Mouse (Mus musculus) heart, adult 18-20 months (tissue): ENCODE measurements at regions not wholly inside any gene's neighbourhood (a gene's known extent, or its start where the extent isn't known, plus 50 kb on each side); places are given as distances from the start of the nearest gene placed in this dataset.

Experiments used
- DNase-seq, 2 experiments: peaks; one replicate each; pipeline ENCODE4 v3.0.0; 2021 to 2022; ENCODE audit warnings: mixed read lengths in 1 of 2

GRCm38 (mm10) chr13:36807961-36808360, 73.0 kb upstream of the Nrn1 start:
- no peak for DNase-seq

GRCm38 (mm10) chr13:36789360-36789759, 54.4 kb upstream of the Nrn1 start:
- peak in 1 of 2 experiments; percentile 9 for DNase-seq
